ENCODE assay signal across 19 mouse cellular contexts in genomic region chr12:33332046-33332445, GRCm38 (mm10).
DNase-seq lines count a peak whose midpoint lies in the region; ATAC-seq and TF ChIP-seq lines count a peak whose summit lies in the region.
"Had no signal": no experiment of that assay in that cellular context is flagged by ENCODE, and none has a peak within 500 bp of the region (broad histone marks: within the 10 kb centered on the region; RNA-seq: fewer than 3 reads in every experiment).

No protein-coding gene starts in this region.

- no peak for DNase-seq in midbrain, embryonic 11.5 days (ENCODE audit: low spot score, missing footprints)
- no peak for DNase-seq in thymus, postnatal 0 days (ENCODE audit: low spot score)
- DNase-seq in spleen, postnatal 36 days (ENCODE audit: low spot score in 2 of 2), result no peak
- DNase-seq: adrenal gland, adult 2 months; adrenal gland, postnatal 25 days; cerebellum, adult 2 months; gastrocnemius, postnatal 10 days; heart, adult 2 months had no signal

- peaks cover 25% of the 10 kb centered on the region for H3K4me1 ChIP-seq in midbrain, embryonic 13.5 days (replicated peaks)
- H3K4me1 ChIP-seq in midbrain, embryonic 11.5 days (ENCODE audit: control insufficient read depth, insufficient read depth, low read length), result no peaks in the 10 kb centered on the region; the same call in 1 of the 2 replicates
- H3K4me1 ChIP-seq in bone marrow macrophage, adult 2 months (ENCODE audit: control insufficient read depth, insufficient read depth, low read length), result peaks cover 16% of the 10 kb centered on the region
- 0 out of 2 replicates have a peak, but pooled peaks cover 6% of the 10 kb centered on the region for H3K4me1 ChIP-seq in heart, embryonic 11.5 days (ENCODE audit: control insufficient read depth, insufficient read depth, low read length)

- 54% methylated on average over 4 of the region's 4 CpGs for WGBS in midbrain, embryonic 13.5 days
- WGBS in midbrain, embryonic 11.5 days, result 65% methylated on average over 4 of the region's 4 CpGs
- 12% methylated on average over 4 of the region's 4 CpGs for WGBS in macrophage (ENCODE audit: missing documents)
- 75% methylated on average over 4 of the region's 4 CpGs for WGBS in heart, embryonic 11.5 days (ENCODE audit: insufficient replicate concordance)

- no peak for TF ChIP-seq CTCF in bone marrow macrophage, adult 2 months (IDR thresholded peaks at IDR 0.05; ENCODE audit: low read depth, low read length)

- peaks cover 4% of the 10 kb centered on the region; the same call in 1 of the 2 replicates for H3K27me3 ChIP-seq in midbrain, embryonic 13.5 days
- H3K27me3 ChIP-seq in midbrain, embryonic 11.5 days (ENCODE audit: control insufficient read depth, insufficient read depth, low read length), result no peaks in the 10 kb centered on the region
- no peaks in the 10 kb centered on the region for H3K27me3 ChIP-seq in heart, embryonic 11.5 days (ENCODE audit: control insufficient read depth, insufficient read depth, low read length)
- H3K27me3 ChIP-seq: embryonic facial prominence, embryonic 12.5 days; hindbrain, embryonic 15.5 days; Patski had no signal

- no peaks in the 10 kb centered on the region for H3K36me3 ChIP-seq in midbrain, embryonic 13.5 days
- no peaks in the 10 kb centered on the region for H3K36me3 ChIP-seq in midbrain, embryonic 11.5 days (ENCODE audit: control insufficient read depth, insufficient read depth, low read length)
- peaks cover 38% of the 10 kb centered on the region for H3K36me3 ChIP-seq in macrophage (ENCODE audit: inconsistent target)
- H3K36me3 ChIP-seq in heart, embryonic 11.5 days (ENCODE audit: control insufficient read depth, insufficient read depth, low read length), result no peaks in the 10 kb centered on the region
- H3K36me3 ChIP-seq: embryonic facial prominence, embryonic 12.5 days; hindbrain, embryonic 15.5 days had no signal

- H3K27ac ChIP-seq in midbrain, embryonic 13.5 days, result peak overlapping the region; percentile 63; the same call in 1 of the 2 replicates
- H3K27ac ChIP-seq in midbrain, embryonic 11.5 days (ENCODE audit: low read depth, low read length), result no peak overlapping the region
- peak overlapping the region; percentile 60 for H3K27ac ChIP-seq in bone marrow macrophage, adult 2 months (ENCODE audit: insufficient read depth, low read depth, low read length)
- peak overlapping the region; percentile 12; the same call in 1 of the 2 replicates for H3K27ac ChIP-seq in macrophage
- H3K27ac ChIP-seq in heart, embryonic 11.5 days (ENCODE audit: low read depth, low read length), result no peak overlapping the region
- H3K27ac ChIP-seq: embryonic facial prominence, embryonic 12.5 days; heart, adult 2 months; hindbrain, embryonic 15.5 days had no signal

- H3K4me3 ChIP-seq in midbrain, embryonic 13.5 days (replicated peaks), result no peak overlapping the region
- no peak overlapping the region for H3K4me3 ChIP-seq in midbrain, embryonic 11.5 days (ENCODE audit: low read depth, low read length)
- H3K4me3 ChIP-seq in bone marrow macrophage, adult 2 months (ENCODE audit: insufficient read depth, low read length), result no peak overlapping the region
- H3K4me3 ChIP-seq in macrophage (ENCODE audit: inconsistent target), result no peak overlapping the region
- no peak overlapping the region for H3K4me3 ChIP-seq in heart, embryonic 11.5 days (ENCODE audit: low read depth, low read length)
- H3K4me3 ChIP-seq: embryonic facial prominence, embryonic 12.5 days; heart, adult 2 months; heart, embryonic 12.5 days; hindbrain, embryonic 15.5 days had no signal

- ATAC-seq in midbrain, embryonic 13.5 days, result no peak
- ATAC-seq in midbrain, embryonic 11.5 days (ENCODE audit: low FRiP score), result no peak
- ATAC-seq in neutrophil, adult 5-6 weeks (ENCODE audit: extremely low read depth, insufficient number of reproducible peaks, low FRiP score, poor library complexity, severe bottlenecking), result peak; percentile 21; the same call in 1 of the 2 replicates
- ATAC-seq in heart, embryonic 11.5 days (replicated peaks; ENCODE audit: insufficient number of reproducible peaks, low FRiP score, low TSS enrichment), result no peak
- ATAC-seq: activated CD4-positive, CD25-positive, alpha-beta regulatory T cell, adult 4 months; forebrain, embryonic 16.5 days; Patski had no signal

- no peak overlapping the region for H3K4me2 ChIP-seq in midbrain, embryonic 13.5 days (replicated peaks)
- H3K4me2 ChIP-seq in midbrain, embryonic 11.5 days, result no peak overlapping the region
- H3K4me2 ChIP-seq in heart, embryonic 11.5 days, result no peak overlapping the region
- H3K4me2 ChIP-seq: embryonic facial prominence, embryonic 12.5 days; heart, embryonic 12.5 days; hindbrain, embryonic 15.5 days had no signal

- H3K9ac ChIP-seq in midbrain, embryonic 13.5 days (replicated peaks), result no peak overlapping the region
- H3K9ac ChIP-seq in midbrain, embryonic 11.5 days (ENCODE audit: low read length), result no peak overlapping the region
- no peak overlapping the region for H3K9ac ChIP-seq in heart, embryonic 11.5 days (ENCODE audit: low read depth, low read length)
- H3K9ac ChIP-seq: embryonic facial prominence, embryonic 12.5 days; heart, embryonic 12.5 days; hindbrain, embryonic 15.5 days had no signal

- no peak for TF ChIP-seq POLR2A in bone marrow macrophage, adult 2 months (IDR thresholded peaks at IDR 0.05; ENCODE audit: borderline replicate concordance, low read depth, low read length)

- H3K9me3 ChIP-seq in midbrain, embryonic 13.5 days, result no peaks in the 10 kb centered on the region
- no peaks in the 10 kb centered on the region for H3K9me3 ChIP-seq in midbrain, embryonic 11.5 days (ENCODE audit: control insufficient read depth, low read length)
- H3K9me3 ChIP-seq in heart, embryonic 11.5 days (replicated peaks; ENCODE audit: control insufficient read depth, low read length), result no peaks in the 10 kb centered on the region
- H3K9me3 ChIP-seq: embryonic facial prominence, embryonic 12.5 days; heart, embryonic 12.5 days; hindbrain, embryonic 15.5 days had no signal

- H3K79me2 ChIP-seq in macrophage (ENCODE audit: inconsistent target), result peaks cover 38% of the 10 kb centered on the region; the same call in 1 of the 2 replicates

Comparison
In these comparisons a context has a peak if more than half of its experiments do, and no peak if none do; other contexts are left out.
1. H3K27ac ChIP-seq: peak in midbrain, embryonic 13.5 days (single experiment), bone marrow macrophage, adult 2 months (single experiment) and macrophage (single experiment); none in midbrain, embryonic 11.5 days (single experiment) and heart, embryonic 11.5 days (single experiment).